Mouse (Mus musculus) olfactory bulb, adult 2 months (tissue): Measurements from ENCODE around the gene Adgrv1.

Source experiments
- CTCF ChIP-seq: fragments of 200-500 bp; IDR thresholded peaks from 2 replicates; pipeline ENCODE4 v1.5.1; 2012; ENCODE audit warnings: low read depth, mild to moderate bottlenecking, low read length, moderate library complexity; ENCODE audit not compliant: insufficient read depth
- POLR2A ChIP-seq: fragments of 200-500 bp; IDR thresholded peaks from 2 replicates; pipeline ENCODE4 v1.6.1; 2012; ENCODE audit warnings: mild to moderate bottlenecking, low read depth, low read length, moderate library complexity; ENCODE audit not compliant: insufficient read depth

GRCm38 (mm10) chr13:81269056-81269455, 363.9 kb downstream of the Adgrv1 start:
- no peak for TF ChIP-seq POLR2A
- no peak for TF ChIP-seq CTCF
